Mouse (Mus musculus) brain, embryonic 14.5 days (tissue): ENCODE results near the gene Gabarap.

Experiments used
- CTCF ChIP-seq: fragments of 200-500 bp; IDR thresholded peaks from 2 replicates; pipeline ENCODE4 v1.5.1; 2012; ENCODE audit warnings: inconsistent platforms, mild to moderate bottlenecking, moderate library complexity, borderline replicate concordance; ENCODE audit not compliant: insufficient read depth, insufficient read length; ENCODE audit errors: extremely low read depth
- POLR2A ChIP-seq: fragments of 200-500 bp; IDR thresholded peaks from 2 replicates; pipeline ENCODE4 v1.6.1; 2012; ENCODE audit warnings: mild to moderate bottlenecking, inconsistent platforms, borderline replicate concordance; ENCODE audit not compliant: poor library complexity, insufficient read depth, insufficient read length, severe bottlenecking; ENCODE audit errors: extremely low read depth

DNA sequence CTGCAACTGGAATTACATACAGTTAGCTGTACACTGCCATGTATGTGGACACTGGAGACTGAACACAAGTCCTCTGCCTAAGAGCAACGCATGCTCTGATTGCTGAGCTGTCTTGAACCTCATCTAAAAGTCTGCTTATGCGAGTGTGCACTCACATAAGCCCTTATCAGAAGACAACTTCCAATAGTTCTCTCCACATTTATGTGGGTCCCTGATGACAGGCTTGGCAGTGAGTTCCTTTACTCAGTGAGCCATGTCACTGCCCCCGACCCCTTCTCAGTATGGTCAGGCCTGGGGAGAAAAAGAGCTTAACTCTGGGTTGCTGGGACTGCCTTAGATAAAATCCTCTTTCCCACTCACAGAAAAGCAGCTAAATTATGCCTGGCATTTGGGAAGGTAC, 25.7 kb downstream of the Gabarap start, which contains the start of gene Dlg4:
- no peak for TF ChIP-seq POLR2A
- no peak for TF ChIP-seq CTCF
